Mouse (Mus musculus) left cerebral cortex, adult 18-20 months (tissue): ENCODE data around the gene Tmem115. TPM values are rescaled to one million over a fixed set of nuclear protein-coding genes. Genes with fewer than 3 reads are reported as not detected.
"Not testable (repeated sequence)": the region's sequence is repeated elsewhere in the genome, so short reads cannot be mapped to it uniquely, and the experiment has no call there.

Experiments used
- DNase-seq, 2 experiments: peaks; one replicate each; pipeline ENCODE4 v3.0.0; 2021 to 2022; ENCODE audit warnings: low spot score in 2 of 2, mixed read lengths in 1 of 2
- total RNA-seq, 2 experiments: library from RNA; stranded (reverse); gene quantifications; 2 replicates each; pipeline ENCODE4 v1.2.3; 2021

Gene Tmem115
- total RNA-seq, 2 experiments from 2014 or later: 36.0 to 38.5 TPM

DNA sequence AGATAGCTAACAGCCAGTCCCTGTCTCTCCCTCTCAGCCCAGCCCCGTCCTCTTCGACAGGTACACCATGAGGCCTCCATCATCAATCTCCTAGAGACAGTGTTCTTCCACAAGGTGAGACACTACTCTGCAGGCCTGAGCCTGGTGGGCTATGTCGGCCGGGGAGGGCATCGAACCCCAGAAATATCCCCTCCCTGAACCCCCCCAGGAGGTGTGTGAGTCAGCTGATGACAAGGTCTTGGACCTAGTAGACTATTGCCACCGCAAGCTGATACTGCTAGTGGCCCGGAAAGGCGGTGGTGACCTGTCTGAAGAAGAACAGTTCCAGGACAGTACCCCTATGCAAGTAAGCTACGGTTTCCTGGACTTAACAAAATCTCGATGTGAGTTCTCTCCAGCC is 15.1 kb downstream of the Tmem115 start:
- no peak for DNase-seq

DNA sequence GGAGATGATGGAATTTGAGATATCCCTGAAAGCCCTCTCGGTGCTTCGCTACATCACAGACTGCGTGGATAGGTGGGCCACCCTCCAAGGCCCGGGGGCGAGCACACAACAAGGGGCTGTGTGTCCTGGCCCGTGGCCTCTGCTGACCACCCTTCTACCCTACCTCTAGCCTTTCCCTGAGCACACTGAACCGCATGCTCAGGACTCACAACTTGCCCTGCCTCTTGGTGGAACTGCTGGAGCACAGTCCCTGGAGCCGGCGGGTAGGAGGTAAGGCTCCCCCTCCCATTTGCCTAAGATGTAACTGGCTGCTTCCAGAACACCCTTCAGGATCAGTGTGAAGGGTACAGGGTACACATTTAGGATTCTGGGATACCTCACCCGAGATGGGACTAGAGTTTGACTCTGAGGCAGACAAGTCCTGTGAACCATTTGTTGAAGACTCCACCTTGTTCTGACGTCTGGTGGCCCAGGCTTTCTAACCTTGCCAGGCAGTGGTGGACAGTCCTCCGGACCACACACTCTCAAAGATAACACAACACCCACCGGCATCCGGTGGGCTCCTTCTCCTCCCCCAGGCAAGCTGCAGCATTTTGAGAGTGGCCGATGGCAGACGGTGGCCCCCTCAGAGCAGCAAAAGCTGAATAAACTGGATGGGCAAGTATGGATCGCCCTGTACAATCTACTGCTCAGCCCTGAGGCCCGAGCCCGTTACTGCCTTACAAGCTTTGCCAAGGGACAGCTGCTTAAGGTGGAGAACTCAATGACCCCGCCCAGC is 15.7 kb downstream of the Tmem115 start:
- DNase-seq: no peak

DNA sequence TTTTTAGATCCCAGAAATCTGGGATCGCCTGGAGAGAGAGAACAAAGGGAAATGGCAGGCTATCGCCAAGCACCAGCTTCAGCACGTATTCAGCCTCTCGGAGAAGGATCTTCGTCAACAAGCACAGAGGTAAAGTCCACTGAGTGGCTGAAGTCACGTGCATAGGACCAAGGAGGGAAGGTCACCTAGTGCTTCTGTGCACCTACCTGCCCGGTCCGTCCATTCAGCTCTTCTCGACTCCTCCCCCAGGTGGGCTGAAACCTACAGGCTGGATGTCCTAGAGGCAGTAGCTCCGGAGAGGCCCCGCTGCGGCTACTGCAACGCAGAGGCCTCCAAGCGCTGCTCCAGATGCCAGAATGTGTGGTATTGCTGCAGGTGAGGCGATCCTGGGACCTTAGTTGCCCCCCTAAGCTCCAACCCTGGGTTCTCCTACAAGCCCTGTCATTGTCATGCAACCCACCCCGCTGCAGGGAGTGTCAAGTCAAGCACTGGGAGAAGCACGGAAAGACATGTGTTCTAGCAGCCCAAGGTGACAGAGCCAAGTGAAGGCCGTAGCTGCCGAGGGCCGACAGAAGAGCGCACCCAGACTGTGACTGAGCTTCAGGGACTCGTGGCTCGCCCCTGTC is 16.9 kb downstream of the Tmem115 start:
- no peak for DNase-seq

DNA sequence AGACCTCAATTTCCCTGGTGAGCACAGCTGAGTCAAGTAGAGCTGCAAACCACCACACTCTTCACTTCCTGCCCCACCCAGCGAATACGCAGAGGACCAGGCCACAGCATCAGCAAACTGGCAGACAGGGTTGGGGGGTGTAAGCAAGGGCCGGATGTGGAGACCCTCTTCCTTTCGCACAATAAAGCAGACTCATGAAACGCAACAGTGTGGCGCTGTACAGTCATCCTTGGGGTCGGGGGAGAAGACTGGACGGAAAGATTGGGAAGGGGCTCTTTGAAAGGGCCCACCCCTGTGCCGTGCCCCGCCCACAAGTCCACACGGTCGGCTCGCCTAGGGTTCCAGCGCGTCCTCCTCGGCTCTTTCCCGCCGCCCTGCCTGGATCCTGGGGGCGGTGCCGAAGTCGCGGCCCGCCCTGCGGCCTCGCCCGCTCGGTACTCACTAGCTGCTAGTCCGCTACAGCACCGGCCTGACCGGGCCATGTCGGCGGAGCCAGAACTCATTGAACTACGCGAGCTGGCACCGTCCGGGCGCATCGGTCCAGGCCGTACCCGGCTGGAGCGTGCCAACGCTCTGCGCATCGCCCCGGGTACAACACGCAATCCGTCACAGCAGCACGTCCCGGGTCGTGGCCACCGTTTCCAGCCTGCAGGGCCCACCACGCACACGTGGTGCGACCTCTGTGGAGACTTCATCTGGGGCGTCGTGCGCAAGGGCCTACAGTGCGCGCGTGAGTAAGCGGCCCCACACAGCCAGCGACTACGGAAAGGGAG is 17.6 kb downstream of the Tmem115 start, which contains the start of gene Rassf1:
TSS of gene Rassf1 (plus strand) at position 439 of the 773 bp plus-strand sequence.
- no peak for DNase-seq

DNA sequence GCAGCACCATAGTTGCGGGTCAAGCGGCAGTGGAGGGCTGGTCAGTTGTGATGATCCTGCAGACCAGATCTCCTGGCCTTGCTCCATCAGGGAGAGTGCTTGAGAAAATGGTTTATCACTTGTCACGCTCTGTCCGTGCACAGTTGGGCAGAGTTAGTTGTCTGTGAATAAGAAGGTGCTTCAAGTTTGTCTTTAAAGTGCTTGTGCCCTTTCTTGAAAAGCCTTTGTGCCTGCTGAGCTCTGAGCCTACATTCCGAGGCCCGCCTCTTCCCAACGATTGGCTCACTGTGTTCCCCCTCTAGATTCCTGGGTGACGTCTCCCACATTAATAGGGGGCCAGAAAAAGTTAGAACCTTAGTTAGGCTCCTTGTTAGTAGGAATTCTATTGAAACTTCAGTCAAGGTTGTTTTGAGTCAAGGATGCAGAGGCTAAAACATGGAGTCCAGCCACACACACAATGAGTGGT is 18.2 kb downstream of the Tmem115 start:
- no peak for DNase-seq

DNA sequence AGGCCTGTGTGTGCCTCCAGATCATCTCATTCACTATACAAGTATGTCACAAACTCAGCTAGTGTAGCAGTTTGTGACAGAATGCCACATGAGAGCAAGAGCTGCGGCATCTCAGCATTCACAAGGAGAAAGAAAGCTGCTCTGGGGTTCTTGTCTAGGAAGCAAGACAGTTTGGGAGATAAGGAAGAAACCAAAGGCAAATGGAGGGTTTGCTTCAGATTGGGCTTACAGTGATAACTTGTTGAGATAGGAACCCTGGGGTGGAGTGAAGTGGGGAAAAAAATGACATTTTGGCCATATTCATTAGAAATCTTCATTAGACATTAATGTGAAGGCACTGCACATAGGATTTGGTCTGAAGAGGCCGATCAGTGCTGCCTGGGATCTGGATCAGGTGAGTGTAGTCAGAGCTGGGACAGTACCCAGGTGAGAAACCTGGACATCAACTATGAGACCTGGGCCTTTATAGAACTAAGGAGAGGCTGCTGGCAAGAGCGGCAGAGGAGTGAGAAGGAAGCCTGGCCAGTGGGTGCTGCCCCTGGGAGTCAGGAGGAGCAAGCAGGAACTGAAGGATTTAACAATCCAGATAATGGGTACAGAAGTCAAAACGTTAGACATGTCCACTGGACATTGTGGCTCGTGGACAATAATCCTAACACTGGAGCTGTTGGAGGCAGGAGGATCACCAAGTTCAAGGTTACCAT is 19.1 kb downstream of the Tmem115 start:
- no peak for DNase-seq

DNA sequence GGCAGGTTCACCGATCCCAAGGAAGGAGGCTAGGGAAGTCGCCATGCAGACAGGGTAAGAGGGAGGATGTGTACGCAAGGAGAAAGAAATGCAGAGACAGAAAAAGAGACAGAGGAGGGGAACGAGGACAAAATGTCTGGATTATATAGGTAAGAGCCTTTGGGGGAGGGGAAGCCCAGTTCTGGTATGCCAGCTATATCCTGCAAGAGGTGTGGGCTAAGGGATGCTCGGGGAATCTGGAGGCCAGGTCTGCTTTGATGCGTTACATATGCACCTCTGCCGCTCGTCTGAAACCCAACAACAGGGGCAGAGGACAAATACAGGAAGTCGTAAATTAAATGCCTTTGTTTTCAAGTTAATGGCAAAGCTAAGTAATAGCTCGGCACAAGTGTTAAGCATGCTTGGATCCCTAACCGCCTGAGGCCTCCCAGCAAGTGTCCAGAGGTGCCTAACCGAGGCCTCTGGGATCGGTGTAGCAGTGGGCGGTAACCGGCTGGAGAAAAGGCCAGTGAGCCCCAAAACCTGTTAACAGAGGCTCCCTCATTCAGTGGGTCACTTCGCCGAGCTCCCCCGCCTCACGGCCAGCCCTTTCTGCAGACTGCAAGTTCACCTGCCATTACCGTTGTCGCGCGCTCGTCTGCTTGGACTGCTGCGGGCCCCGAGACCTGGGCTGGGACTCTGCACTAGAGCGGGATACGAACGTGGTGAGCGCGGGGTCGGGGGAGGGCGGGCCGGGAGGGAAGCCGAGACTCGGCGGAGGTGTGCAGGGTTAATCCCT is 20.0 kb downstream of the Tmem115 start:
- no peak for DNase-seq

DNA sequence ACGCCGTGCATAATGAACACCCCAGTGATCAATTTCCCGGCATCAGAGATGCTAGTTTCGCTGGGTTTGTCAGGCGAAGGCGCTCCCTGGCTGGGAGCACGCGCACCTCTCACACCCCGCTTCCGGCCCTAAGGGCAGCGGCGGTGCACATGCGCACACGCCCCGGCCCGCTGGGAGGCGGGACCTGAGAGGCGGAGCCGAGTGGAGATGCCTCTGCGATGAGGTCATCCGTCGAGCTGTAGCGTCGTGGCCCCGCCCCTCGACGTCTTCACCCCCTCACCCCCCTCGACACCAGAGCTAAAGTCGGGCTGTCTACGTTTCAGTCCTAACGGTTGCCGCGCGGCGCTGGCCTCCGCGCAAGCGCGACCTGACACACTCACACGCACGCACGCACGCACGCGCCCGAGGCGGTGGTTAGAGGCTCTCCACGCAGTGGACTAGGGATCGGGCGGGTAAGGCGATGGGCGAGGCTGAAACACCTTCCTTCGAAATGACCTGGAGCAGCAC is 20.6 kb downstream of the Tmem115 start:
- peak; percentile 89 to 95 for DNase-seq

DNA sequence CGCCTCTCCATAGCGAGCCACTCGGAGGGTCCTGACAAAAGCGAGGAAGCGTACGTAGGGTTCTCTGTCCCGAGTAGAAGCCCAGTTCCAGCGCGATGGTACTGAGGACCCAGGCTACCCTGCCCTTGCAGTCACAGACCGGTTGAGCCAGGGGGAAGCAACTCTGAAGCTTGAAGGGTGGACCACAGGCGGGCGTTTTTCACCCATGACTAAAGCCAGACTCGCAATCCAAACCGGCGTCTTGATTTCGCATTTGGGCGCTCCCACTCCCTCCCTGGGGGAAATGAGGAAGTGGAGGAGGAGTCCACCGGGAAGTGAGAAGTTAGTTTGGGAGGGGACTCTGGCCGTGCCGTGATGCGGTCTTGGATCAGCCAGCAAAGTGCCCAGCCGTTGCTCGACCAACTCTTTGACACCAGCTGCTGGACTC is 21.3 kb downstream of the Tmem115 start:
- no peak for DNase-seq

DNA sequence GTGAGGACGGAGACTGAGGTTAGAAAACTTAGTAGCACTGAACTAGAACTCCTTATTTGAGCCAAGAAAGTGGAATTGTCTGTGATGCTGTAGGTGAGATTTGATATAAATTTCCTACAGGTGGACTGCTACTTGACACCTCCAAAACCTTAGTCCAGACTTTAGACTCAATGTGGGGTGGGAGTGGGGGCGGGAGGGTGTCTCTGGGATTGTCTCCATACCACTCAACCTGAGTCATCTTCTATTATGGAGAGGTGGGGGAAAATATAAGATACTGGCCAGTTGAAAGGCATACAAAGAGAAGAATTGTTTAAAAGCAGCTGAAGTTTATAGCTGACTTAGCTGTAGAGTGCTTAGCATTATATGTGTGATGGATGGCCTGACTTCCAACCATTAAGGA is 22.0 kb downstream of the Tmem115 start:
- DNase-seq: no peak

DNA sequence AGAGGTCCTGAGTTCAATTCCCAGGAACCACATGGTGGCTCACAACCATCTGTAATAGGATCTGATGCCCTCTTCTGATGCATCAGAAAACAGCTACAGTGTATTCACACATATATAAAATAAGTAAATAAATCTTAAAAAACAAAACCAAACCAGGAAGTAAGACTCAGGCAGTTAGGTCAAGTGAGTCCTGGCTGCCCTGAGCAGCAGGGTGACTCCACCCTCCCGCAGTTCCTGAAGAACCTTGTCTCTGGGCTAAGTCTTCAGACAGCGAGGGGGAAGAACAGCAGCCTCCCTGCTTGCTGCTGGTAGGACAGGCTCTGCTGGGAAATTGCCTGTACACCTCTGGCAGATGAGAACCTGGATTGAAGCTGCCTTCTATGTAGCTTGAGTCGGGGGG is 22.6 kb downstream of the Tmem115 start:
- no peak for DNase-seq

DNA sequence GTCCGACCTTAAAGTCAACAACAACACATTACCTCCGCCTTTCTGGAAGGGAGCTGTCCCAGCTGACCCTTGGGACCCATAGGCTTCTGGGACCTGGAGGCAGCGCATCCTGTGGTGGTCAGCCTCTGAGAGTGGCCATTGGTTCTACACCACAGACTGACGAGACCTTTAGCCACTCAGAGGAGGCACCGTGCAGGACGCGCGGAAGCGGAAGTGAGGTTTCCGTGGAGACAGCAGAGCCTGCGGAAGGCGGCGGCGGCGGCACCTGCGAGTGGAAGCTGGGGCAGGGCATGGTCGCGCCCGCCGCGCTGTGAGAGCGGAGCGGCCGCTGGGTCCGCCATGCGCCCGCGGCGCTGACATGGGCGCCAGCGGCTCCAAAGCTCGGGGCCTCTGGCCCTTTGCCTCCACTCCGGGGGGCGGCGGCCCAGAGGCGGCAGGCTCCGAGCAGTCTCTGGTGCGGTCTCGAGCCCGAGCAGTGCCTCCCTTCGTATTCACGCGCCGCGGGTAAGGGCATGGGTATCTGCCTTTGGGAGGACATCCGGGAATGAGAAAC is 29.4 kb downstream of the Tmem115 start, which contains the start of gene Tusc2:
TSS of gene Tusc2 (plus strand) at position 227 of the 553 bp plus-strand sequence.
- DNase-seq: peak; percentile 95 to 97

DNA sequence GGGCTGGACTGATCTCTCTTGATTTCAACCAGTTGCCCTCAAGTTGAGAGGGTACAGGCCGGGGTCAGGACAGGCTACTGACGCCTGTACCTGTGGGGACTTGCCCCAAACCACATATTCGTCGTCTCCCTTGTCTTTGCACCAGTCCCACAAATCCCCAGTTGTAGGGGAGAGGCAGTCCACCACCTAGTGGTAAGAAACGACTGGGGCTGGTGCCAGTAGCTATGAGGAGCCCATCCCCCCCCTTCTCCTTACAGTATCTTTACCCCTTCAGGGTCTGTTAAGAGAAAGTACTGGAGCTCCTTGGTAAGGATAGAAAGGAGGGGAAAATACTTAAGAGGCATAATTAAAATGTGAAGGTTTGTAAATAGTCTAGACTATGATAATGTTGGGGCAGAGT is 31.8 kb downstream of the Tmem115 start:
- not testable (repeated sequence) for DNase-seq

DNA sequence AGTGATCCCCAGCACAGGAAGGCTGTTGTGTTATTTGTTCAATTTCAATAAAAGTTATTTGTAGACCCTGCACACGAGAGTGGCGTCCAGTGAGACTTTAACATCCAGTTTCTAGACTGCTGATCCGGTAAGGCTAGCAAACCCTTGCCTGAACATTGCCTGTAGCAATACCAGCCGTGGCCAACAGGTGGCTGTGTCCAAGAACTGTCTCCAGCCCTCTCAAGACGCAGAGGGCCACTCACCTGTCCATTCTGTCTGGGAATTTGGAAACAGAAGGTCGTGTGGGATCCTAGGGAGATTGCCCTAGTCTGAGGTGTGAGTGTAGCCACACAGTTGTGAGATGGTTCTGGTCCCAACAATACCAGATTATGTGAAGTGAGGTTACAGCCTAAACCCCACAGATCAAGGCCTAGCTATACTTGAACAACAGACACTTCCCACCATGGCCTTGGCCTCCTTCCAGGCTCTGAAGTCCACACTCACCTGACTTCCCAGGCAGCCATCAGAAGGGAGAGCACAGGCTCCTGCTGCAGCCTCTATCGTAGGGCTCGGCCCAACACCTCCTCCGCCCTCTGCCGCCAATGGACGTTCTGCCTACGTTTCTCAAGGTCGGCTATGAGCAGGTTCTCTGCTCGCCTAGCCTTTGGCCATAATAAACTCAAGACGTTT is 32.4 kb downstream of the Tmem115 start:
- peak; percentile 64 to 73 for DNase-seq

DNA sequence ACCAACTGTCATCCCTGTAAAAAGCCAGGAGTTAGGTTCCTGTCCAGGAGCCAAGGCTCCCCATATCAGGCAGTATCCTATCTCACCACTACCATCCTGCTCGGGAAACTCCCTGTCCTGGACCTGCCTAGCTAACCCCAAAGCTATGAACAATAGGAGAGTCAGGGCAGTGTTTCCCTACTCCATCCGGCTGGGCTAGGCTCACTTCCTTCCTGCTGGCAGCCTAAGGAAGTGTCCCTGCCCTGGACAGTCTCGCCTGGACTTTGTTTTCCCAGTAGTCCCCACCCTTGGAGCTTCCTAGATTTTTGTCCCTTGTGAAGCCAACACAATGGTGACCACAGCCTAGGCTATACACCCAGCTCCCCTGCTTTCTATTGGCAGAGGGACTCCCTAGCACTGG is 33.1 kb downstream of the Tmem115 start:
- DNase-seq: no peak

DNA sequence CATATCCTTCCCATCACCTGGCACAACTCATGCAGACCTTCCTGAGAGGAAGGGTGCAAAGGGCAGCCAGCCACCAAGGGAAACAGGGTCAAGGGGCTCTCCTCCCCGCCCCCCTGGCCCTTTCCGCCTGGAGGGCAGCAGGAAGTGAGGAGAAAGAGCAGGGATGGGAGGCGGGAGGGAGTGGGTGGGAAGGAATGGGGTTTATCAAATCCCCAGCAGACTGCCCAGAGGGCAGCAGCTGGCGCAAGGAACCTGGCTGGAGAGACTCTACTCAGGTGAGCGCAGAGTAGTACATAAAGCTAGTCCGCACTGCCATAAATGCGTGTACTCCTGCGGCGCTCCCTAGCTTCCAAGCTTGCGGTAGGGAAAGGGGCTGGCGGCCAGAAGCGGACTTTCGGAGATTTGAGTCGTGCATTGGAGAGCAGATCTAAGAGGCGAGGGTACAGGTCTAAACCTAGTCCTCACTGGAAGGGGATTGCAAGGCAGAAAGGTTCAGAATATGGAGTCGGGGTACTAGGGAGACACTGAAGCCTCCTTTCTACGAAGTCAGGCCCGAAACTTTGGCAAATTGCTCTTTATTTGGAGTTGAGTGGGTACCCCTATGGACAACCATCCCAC is 34.1 kb downstream of the Tmem115 start, which contains the start of gene Hyal2:
TSS of gene Hyal2 (plus strand) at position 244 of the 618 bp plus-strand sequence.
- no peak for DNase-seq

DNA sequence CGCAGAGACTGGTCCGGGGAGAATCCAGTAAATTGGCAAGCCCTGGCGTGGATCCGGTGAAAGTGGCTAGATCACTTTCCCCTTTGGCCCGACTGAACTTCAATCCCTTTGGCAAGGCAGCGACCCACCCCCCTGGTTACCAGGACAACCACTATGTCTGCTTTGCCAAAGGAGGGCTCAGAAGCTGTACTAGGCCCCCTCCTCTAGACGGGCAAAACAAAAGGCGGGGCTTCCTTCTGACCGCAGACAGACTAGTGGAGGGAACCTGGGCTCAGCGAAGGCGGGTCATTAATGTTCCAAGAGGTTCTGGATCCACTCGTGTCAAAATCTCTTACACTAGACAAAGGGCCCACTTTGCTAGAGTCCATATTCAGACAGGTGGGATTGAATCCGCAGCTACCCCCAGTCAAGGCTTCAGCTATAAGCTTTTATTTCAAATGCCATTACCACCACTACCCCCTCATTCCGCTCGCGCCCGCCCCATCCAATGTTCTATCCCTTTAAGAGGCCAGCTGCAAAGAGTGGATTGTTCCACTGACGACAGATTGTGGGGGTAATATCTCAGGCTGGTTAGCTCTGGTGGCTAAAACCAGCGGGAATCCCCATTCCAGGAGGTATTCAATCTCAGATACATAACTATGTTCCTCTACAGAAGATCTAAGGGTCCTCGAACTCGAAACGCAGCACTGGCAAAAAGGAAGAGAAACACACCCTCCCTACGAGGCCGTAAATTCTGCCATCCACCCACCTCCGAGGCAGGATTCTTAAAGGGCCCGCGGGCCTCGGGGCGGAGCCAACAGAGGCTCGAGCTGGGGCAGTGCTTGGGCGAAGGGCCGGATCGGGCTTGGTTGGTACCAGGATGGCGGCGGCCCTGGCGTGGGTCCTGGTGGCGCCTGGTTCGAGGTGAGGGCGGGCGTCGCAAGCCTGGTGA is 34.9 kb downstream of the Tmem115 start:
- DNase-seq: peak; percentile 76 to 79

DNA sequence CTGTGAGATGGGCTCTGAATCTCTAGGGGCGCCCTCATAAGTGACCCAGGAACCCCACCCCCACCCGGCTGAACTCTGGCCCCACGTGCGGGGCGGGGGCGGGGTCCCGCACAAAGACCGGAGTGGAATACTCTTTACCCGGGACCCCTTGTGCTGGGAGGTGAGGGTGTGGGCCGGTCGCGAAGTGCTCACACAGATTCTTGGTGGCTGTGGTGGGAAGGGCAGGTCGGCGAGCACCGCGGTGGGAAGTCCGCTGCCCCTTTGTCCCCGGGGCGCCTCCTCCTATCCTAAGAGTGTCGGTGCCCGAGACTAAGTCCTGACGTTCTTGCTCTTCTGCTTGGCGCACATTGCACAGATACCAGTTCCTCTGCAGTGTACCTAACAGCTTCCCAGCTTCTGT is 35.5 kb downstream of the Tmem115 start:
- no peak for DNase-seq
